Mouse (Mus musculus): ENCODE data around the gene Efcab9.

- TF ChIP-seq POLR2A (IDR thresholded peaks at IDR 0.05; ENCODE audit: control insufficient read depth in 1 of 2, insufficient read depth in 1 of 2, low read depth in 1 of 2, low read length in 2 of 2, poor library complexity in 1 of 2) (no peak), EP300 (IDR thresholded peaks at IDR 0.05; ENCODE audit: low read depth in 1 of 2, low read length in 2 of 2) (no peak), MAX (IDR thresholded peaks at IDR 0.05; ENCODE audit: low read length) (no peak), CTCF (IDR thresholded peaks at IDR 0.05 in 2 of 3, conservative IDR thresholded peaks at IDR 0.05 in 1 of 3; ENCODE audit: control insufficient read depth in 1 of 3, insufficient read depth in 1 of 3, low read depth in 2 of 3, low read length in 3 of 3, poor library complexity in 1 of 3, severe bottlenecking in 1 of 3) (no peak), SMC3 (IDR thresholded peaks at IDR 0.05; ENCODE audit: low read depth, low read length) (no peak), USF2 (IDR thresholded peaks at IDR 0.05; ENCODE audit: borderline replicate concordance in 1 of 2, insufficient read depth in 1 of 2, low read depth in 1 of 2, low read length in 2 of 2) (no peak), MEF2A (IDR thresholded peaks at IDR 0.05; ENCODE audit: extremely low read depth, insufficient replicate concordance, low read depth, low read length, poor library complexity, severe bottlenecking) (no peak), ETS1 (IDR thresholded peaks at IDR 0.05; ENCODE audit: low read depth, low read length) (no peak), BHLHE40 (IDR thresholded peaks at IDR 0.05; ENCODE audit: borderline replicate concordance, low read depth, low read length) (no peak)
Measured at GRCm38 (mm10) chr11:32560015-32560770, 28.3 kb upstream of the Efcab9 start.

All from MEL (cell line).